Mouse (Mus musculus): Measurements from ENCODE around the gene Fbxl17. TPM values are rescaled to one million over a fixed set of nuclear protein-coding genes. Genes with fewer than 3 reads are reported as not detected.

Gene Fbxl17
- polyA plus RNA-seq, 1 experiment from 2014 or later: 9.0 TPM

- H3K36me3 ChIP-seq (ENCODE audit: insufficient read depth): no peaks in the 10 kb centered on the region
- no peak overlapping the region for H3K4me3 ChIP-seq (ENCODE audit: low read depth, low read length)
- 46% methylated on average over 11 of the region's 11 CpGs for WGBS
- no peak for TF ChIP-seq CTCF (IDR thresholded peaks at IDR 0.05; ENCODE audit: low read depth)
- peak; percentile 76 for ATAC-seq (ENCODE audit: insufficient read depth)
- peak overlapping the region; percentile 36 for H3K27ac ChIP-seq (ENCODE audit: low read depth)
- no peak overlapping the region for H3K4me2 ChIP-seq
- no peaks in the 10 kb centered on the region for H3K27me3 ChIP-seq (ENCODE audit: insufficient read depth, low read length)
- DNase-seq: peak; percentile 76
- H3K4me1 ChIP-seq (ENCODE audit: insufficient read depth): peaks cover 27% of the 10 kb centered on the region
- H3K9me3 ChIP-seq (ENCODE audit: low read depth, low read length): no peaks in the 10 kb centered on the region
- no peak overlapping the region for H3K9ac ChIP-seq
Observed at GRCm38 (mm10) chr17:63285265-63285939, 214.4 kb downstream of the Fbxl17 start.

GRCm38 (mm10) chr17:63284074-63284473 lies 215.7 kb downstream of the Fbxl17 start:
- DNase-seq (no peak), ATAC-seq (ENCODE audit: insufficient read depth) (no peak)
- no peak overlapping the region for H3K4me3 ChIP-seq (ENCODE audit: low read depth, low read length)
- no peaks in the 10 kb centered on the region for H3K36me3 ChIP-seq (ENCODE audit: insufficient read depth)
- H3K27ac ChIP-seq (ENCODE audit: low read depth): no peak overlapping the region
- no peak overlapping the region for H3K9ac ChIP-seq
- no peaks in the 10 kb centered on the region for H3K9me3 ChIP-seq (ENCODE audit: low read depth, low read length)
- no peak for TF ChIP-seq CTCF (IDR thresholded peaks at IDR 0.05; ENCODE audit: low read depth)
- H3K27me3 ChIP-seq (ENCODE audit: insufficient read depth, low read length): no peaks in the 10 kb centered on the region
- H3K4me1 ChIP-seq (ENCODE audit: insufficient read depth): peaks cover 17% of the 10 kb centered on the region
- WGBS: 64% methylated on average over 4 of the region's 4 CpGs
- no peak overlapping the region for H3K4me2 ChIP-seq

GRCm38 (mm10) chr17:63282004-63282403 lies 217.8 kb downstream of the Fbxl17 start:
- TF ChIP-seq CTCF (IDR thresholded peaks at IDR 0.05; ENCODE audit: low read depth): peak; percentile 4; the same call in 1 of the 2 replicates
- Histone ChIP-seq H3K27ac (ENCODE audit: low read depth) (no peak overlapping the region), H3K9me3 (ENCODE audit: low read depth, low read length) (no peaks in the 10 kb centered on the region), H3K4me2 (no peak overlapping the region), H3K4me1 (ENCODE audit: insufficient read depth) (peaks cover 10% of the 10 kb centered on the region), H3K27me3 (ENCODE audit: insufficient read depth, low read length) (no peaks in the 10 kb centered on the region), H3K4me3 (ENCODE audit: low read depth, low read length) (no peak overlapping the region), H3K36me3 (ENCODE audit: insufficient read depth) (no peaks in the 10 kb centered on the region), H3K9ac (no peak overlapping the region)
- ATAC-seq (ENCODE audit: insufficient read depth) (no peak), DNase-seq (no peak)
- 53% methylated on average over 5 of the region's 5 CpGs for WGBS

- Histone ChIP-seq H3K9ac (no peak overlapping the region), H3K4me3 (ENCODE audit: low read depth, low read length) (no peak overlapping the region), H3K4me1 (ENCODE audit: insufficient read depth) (peaks cover 2% of the 10 kb centered on the region; the same call in 1 of the 2 replicates), H3K9me3 (ENCODE audit: low read depth, low read length) (no peaks in the 10 kb centered on the region), H3K27me3 (ENCODE audit: insufficient read depth, low read length) (no peaks in the 10 kb centered on the region), H3K4me2 (no peak overlapping the region), H3K36me3 (ENCODE audit: insufficient read depth) (no peaks in the 10 kb centered on the region), H3K27ac (ENCODE audit: low read depth) (no peak overlapping the region)
- WGBS: 54% methylated on average over 2 of the region's 2 CpGs
- DNase-seq (no peak), ATAC-seq (ENCODE audit: insufficient read depth) (no peak)
- no peak for TF ChIP-seq CTCF (IDR thresholded peaks at IDR 0.05; ENCODE audit: low read depth)
Observed at GRCm38 (mm10) chr17:63280990-63281389, 218.8 kb downstream of the Fbxl17 start.

- no peak for ATAC-seq (ENCODE audit: insufficient read depth)
Observed at GRCm38 (mm10) chr17:63279144-63279543, 220.7 kb downstream of the Fbxl17 start.

GRCm38 (mm10) chr17:63273353-63273752 lies 226.5 kb downstream of the Fbxl17 start:
- 86% methylated on average over 2 of the region's 2 CpGs for WGBS
- H3K27ac ChIP-seq (ENCODE audit: low read depth): no peak overlapping the region

More at GRCm38 (mm10) chr17:63279144-63279543, 220.7 kb downstream of the Fbxl17 start:
- no peak for DNase-seq
- Histone ChIP-seq H3K9ac (no peak overlapping the region), H3K27ac (ENCODE audit: low read depth) (no peak overlapping the region), H3K27me3 (ENCODE audit: insufficient read depth, low read length) (no peaks in the 10 kb centered on the region), H3K9me3 (ENCODE audit: low read depth, low read length) (no peaks in the 10 kb centered on the region), H3K36me3 (ENCODE audit: insufficient read depth) (no peaks in the 10 kb centered on the region), H3K4me2 (no peak overlapping the region), H3K4me3 (ENCODE audit: low read depth, low read length) (no peak overlapping the region), H3K4me1 (ENCODE audit: insufficient read depth) (no peaks in the 10 kb centered on the region)
- no peak for TF ChIP-seq CTCF (IDR thresholded peaks at IDR 0.05; ENCODE audit: low read depth)
- 65% methylated on average over 4 of the region's 4 CpGs for WGBS

GRCm38 (mm10) chr17:63272914-63273313 lies 226.9 kb downstream of the Fbxl17 start:
- Histone ChIP-seq H3K4me1 (ENCODE audit: insufficient read depth) (no peaks in the 10 kb centered on the region), H3K27me3 (ENCODE audit: insufficient read depth, low read length) (no peaks in the 10 kb centered on the region), H3K9me3 (ENCODE audit: low read depth, low read length) (no peaks in the 10 kb centered on the region), H3K27ac (ENCODE audit: low read depth) (no peak overlapping the region), H3K4me2 (no peak overlapping the region), H3K4me3 (ENCODE audit: low read depth, low read length) (no peak overlapping the region), H3K36me3 (ENCODE audit: insufficient read depth) (no peaks in the 10 kb centered on the region), H3K9ac (no peak overlapping the region)
- DNase-seq (no peak), ATAC-seq (ENCODE audit: insufficient read depth) (no peak)
- no peak for TF ChIP-seq CTCF (IDR thresholded peaks at IDR 0.05; ENCODE audit: low read depth)

More at GRCm38 (mm10) chr17:63273353-63273752, 226.5 kb downstream of the Fbxl17 start:
- TF ChIP-seq CTCF (IDR thresholded peaks at IDR 0.05; ENCODE audit: low read depth): no peak
- Histone ChIP-seq H3K4me2 (no peak overlapping the region), H3K27me3 (ENCODE audit: insufficient read depth, low read length) (no peaks in the 10 kb centered on the region), H3K4me1 (ENCODE audit: insufficient read depth) (no peaks in the 10 kb centered on the region), H3K4me3 (ENCODE audit: low read depth, low read length) (no peak overlapping the region), H3K9me3 (ENCODE audit: low read depth, low read length) (no peaks in the 10 kb centered on the region), H3K9ac (no peak overlapping the region), H3K36me3 (ENCODE audit: insufficient read depth) (no peaks in the 10 kb centered on the region)
- ATAC-seq (ENCODE audit: insufficient read depth) (no peak), DNase-seq (no peak)

Data from lung, embryonic 14.5 days (tissue).